Mouse (Mus musculus): ENCODE results near the gene Myo10.

Gene Myo10

GRCm38 (mm10) chr15:25731053-25731452 lies 108.7 kb downstream of the Myo10 start:
- DNase-seq, result no peak

DNA sequence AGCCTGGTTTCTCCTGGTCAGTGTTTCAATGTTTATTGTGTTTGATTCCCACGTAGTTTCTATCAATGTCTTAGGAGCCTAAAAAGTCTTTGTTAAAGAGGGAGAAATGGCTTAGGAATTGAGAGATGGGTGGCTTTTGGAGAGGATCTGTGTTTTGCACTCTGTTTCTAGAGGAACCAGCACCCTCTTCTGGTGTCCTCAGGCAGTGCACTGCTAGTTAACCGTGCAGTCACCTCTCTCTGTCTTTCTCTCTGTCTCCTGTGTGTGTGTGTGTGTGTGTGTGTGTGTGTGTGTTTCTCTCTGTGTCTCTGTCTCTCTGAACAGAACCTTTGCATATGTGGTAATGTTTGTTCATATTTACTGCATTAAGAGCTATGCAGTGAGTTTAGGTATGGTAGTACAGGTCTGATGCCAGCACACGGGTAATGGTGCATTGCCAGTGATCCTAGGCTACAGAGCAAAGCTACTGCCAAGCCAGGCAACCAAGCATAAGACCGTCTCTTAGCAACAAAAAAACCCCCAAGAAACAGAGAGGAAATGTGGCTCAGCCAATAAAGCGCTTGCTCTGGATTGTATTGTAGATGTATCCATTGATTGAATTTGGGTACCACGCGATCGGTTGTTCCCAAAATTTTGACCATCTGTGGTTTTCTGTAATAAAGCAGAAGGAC lies 110.6 kb downstream of the Myo10 start:
- peak; percentile 38 for DNase-seq

GRCm38 (mm10) chr15:25733739-25734430 lies 111.6 kb downstream of the Myo10 start:
- no peak for DNase-seq

DNA sequence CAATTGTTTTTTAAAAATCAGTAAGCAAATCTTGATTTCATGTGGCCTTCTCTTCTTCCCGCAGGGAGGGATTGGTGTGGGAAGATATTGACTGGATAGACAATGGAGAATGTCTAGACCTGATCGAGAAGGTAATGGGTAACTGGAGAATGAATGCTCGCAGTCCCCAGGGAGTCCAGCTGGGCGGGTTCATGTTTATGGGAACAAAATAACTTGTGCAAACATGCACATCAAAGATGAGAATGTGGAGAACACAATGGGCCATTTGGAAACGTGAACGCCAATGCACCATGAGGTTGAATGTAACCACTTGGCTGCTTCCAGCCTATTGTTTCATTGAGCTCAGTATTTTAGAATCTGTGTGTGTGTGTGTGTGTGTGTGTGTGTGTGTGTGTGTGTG lies 114.2 kb downstream of the Myo10 start:
- no peak for DNase-seq

- no peak for DNase-seq
Observed at GRCm38 (mm10) chr15:25740271-25740670, 117.9 kb downstream of the Myo10 start.

GRCm38 (mm10) chr15:25742196-25742595 lies 119.9 kb downstream of the Myo10 start:
- DNase-seq, result no peak

GRCm38 (mm10) chr15:25751510-25751909 lies 129.2 kb downstream of the Myo10 start:
- no peak for DNase-seq

DNA sequence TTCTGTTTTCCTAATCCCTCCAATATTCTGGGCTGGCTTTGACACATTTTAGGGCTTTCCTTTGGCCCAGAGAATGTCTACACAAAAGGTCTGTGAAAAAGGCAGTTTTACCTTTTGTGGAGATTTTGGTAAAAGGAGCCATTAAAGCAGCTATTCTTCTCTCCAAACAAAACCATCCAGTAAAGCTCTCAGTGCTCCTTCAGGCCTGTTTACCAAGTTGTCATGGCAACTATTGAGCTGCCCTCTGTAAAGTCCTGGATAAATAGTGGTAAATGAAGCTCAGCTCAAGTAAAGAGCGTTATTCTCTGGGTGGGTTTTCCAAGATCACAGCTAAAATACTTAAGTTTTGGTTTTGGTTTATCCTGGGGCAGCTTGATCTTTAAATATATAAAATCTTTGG lies 130.3 kb downstream of the Myo10 start:
- DNase-seq, result no peak

- no peak for DNase-seq
Observed at GRCm38 (mm10) chr15:25753003-25753402, 130.7 kb downstream of the Myo10 start.

DNA sequence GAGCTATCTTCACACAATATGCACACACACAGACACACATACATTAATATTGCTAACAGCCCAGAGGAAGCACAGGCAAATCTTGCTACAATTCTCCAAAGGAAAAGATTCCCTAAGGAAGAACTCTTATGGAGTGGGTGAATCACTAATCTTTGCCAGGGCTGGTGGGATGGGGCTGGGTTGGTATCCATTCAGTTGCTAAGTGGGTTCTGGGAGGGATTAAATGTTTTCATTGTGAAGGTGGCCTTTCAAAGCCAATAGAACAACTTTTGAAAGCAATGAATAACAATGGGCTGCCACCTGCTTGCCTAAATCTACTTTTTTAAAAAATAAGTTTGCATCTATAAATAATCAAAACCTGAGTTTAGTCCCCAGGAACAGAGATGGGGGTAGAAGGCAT lies 131.6 kb downstream of the Myo10 start:
- DNase-seq, result no peak

GRCm38 (mm10) chr15:25754342-25754951 lies 132.1 kb downstream of the Myo10 start:
- DNase-seq, result peak; percentile 61

- DNase-seq, result no peak
Observed at GRCm38 (mm10) chr15:25755536-25755935, 133.2 kb downstream of the Myo10 start.

DNA sequence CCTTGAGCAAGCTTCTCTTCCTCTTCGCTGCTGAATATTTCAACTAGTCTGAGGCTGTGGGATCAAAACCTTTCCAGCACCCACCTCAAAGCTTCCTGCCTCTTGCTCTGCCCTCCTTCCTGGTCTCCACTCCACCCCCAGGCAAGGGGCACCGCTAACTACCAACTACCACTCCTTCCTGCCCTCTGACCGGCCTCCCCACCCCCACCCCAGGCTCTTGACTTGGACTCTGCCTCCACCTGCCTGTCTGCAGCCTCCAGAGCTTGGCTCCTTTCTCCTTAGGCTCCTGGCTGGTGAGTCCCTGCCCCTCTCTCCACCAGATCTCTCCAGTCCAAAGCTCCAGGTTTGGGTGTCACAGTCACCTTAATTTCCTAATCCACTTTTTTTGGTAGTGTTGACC lies 133.7 kb downstream of the Myo10 start:
- no peak for DNase-seq

DNA sequence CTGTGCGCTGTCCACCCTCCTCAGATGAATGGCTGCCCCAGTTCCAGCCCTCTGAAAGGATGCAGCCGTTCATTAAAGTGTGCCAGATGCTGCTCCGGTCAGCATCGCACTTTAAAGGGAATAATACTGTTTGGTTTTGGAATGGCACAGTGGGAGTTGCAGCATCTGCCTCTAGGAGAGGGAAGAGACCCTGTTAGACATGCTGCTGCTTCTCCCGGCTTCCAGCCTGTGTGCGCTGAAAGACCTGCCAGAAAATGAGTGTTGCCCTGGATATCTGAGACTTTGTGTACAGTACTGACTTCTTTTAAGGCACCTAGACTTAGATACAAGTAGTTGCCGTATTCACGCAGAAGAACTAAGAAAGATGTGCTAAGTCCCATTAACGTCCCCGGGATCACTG lies 135.7 kb downstream of the Myo10 start:
- no peak for DNase-seq

GRCm38 (mm10) chr15:25758500-25759086 lies 136.3 kb downstream of the Myo10 start:
- no peak for DNase-seq

- peak; percentile 78 for DNase-seq
Observed at GRCm38 (mm10) chr15:25760304-25760703, 138.0 kb downstream of the Myo10 start.

DNA sequence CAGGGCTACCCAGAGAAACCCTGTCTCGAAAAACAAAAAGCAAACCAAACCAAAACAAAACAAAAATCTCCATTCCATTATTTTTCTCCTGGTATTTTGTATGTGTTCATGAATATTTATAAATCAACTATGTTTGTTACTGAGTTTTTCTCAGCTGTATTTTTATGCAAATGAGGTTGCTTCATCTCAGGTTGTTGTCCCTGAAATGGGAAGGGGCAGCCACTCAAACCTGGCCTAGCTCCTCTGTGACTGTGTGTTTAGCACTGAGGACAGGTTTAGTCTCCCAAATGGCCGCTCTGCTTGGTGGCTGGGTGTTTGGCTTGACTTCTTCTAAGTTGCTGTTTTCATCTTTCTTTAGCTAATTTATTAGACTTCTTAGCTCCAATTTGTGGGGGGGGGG lies 138.7 kb downstream of the Myo10 start:
- DNase-seq, result no peak

- DNase-seq, result peak; percentile 74
Observed at GRCm38 (mm10) chr15:25761800-25762211, 139.5 kb downstream of the Myo10 start.

DNA sequence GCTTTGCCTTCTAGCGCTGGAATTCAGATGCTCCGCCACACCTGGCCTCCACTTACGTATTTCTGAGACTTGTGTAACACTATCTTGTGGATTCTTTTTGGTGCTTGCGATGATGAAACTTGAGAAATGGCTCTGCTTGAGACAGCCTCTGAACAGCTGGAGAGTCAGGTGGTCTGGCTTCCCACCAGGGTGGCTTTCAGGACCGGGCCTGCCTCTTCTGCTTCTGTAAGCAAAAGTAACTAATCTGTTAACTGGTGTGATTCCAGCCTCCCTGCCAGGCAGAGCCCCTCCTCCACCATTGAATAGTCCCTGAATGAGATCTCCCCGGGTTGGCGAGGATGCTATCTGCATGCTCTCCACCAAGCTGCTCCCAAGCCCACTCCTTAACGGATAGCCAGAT lies 140.0 kb downstream of the Myo10 start:
- no peak for DNase-seq

GRCm38 (mm10) chr15:25763106-25763505 lies 140.8 kb downstream of the Myo10 start:
- no peak for DNase-seq

DNA sequence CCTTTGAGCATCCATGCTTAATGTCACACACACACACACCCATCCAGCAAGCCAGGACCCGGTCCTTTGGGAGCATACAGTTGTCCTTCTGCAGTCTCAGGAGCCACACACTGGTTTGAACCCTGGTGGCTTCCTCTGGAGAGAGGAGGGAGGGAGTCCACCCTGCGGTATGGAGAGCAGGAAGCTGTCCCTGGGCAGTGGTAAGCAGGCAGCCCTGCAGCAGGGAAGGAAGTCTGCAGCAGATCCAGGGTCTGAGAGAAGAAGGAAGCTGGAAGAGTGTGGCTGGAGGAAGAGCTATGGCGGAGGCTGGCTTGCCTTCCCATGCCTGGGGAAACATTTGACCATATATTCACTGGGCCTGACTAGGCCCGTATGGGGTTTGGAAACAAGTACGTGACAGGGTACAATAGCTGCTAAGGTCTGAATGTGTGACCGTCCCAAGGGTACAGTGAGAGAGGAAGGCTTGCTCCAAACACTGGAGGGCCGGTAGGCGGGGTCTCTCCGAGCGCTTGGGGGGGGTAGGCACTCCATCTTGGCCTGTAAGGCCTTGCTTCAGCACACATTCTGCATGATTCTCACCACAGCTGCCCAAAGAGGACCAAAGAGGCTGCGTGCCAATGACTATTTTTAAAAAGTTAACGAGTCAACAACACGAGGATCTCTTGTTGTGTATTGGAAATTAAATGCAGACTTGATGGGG lies 142.5 kb downstream of the Myo10 start:
- DNase-seq, result no peak

GRCm38 (mm10) chr15:25767777-25768176 lies 145.5 kb downstream of the Myo10 start:
- no peak for DNase-seq
